In genomic region chr3:88137821-88138220, GRCm38 (mm10) we compare ENCODE assay signal across 8 mouse cellular contexts. TPM values are rescaled to one million over a fixed set of nuclear protein-coding genes. Genes with fewer than 3 reads are reported as not detected.
DNase-seq lines count a peak whose midpoint lies in the region; ATAC-seq and TF ChIP-seq lines count a peak whose summit lies in the region.
"Had no signal": no experiment of that assay in that cellular context is flagged by ENCODE, and none has a peak within 500 bp of the region (broad histone marks: within the 10 kb centered on the region; RNA-seq: fewer than 3 reads in every experiment).

No protein-coding gene starts in this region.

- no peaks in the 10 kb centered on the region for H3K36me3 ChIP-seq in neural tube, embryonic 11.5 days (ENCODE audit: control insufficient read depth, insufficient read depth, low read length)
- no peaks in the 10 kb centered on the region for H3K36me3 ChIP-seq in embryonic facial prominence, embryonic 11.5 days (replicated peaks; ENCODE audit: control insufficient read depth, insufficient read depth, low read depth, low read length)
- no peaks in the 10 kb centered on the region for H3K36me3 ChIP-seq in intestine, embryonic 15.5 days
- H3K36me3 ChIP-seq in myocyte (ENCODE audit: control insufficient read depth, insufficient read depth): no peaks in the 10 kb centered on the region

- H3K4me2 ChIP-seq in neural tube, embryonic 11.5 days (ENCODE audit: low read depth): peak overlapping the region; percentile 98
- peak overlapping the region; percentile 59 for H3K4me2 ChIP-seq in embryonic facial prominence, embryonic 11.5 days (ENCODE audit: low read depth, low read length)
- H3K4me2 ChIP-seq in intestine, embryonic 15.5 days (replicated peaks): peak overlapping the region; percentile 93
- peak overlapping the region; percentile 96 for H3K4me2 ChIP-seq in myocyte (ENCODE audit: low read depth)

- TF ChIP-seq POLR2A in myocyte (IDR thresholded peaks at IDR 0.05; ENCODE audit: insufficient read length, low read depth): no peak

- 0 out of 2 replicates have a peak overlapping the region, but pooled peaks have one; percentile 35 for H3K27ac ChIP-seq in neural tube, embryonic 11.5 days (ENCODE audit: low read depth, low read length)
- H3K27ac ChIP-seq in embryonic facial prominence, embryonic 11.5 days (replicated peaks; ENCODE audit: low read depth, low read length): peak overlapping the region; percentile 30
- peak overlapping the region; percentile 100 for H3K27ac ChIP-seq in intestine, embryonic 15.5 days

- no peak for ATAC-seq in neural tube, embryonic 11.5 days (ENCODE audit: insufficient read depth, low FRiP score, low TSS enrichment)
- no peak for ATAC-seq in embryonic facial prominence, embryonic 11.5 days (replicated peaks; ENCODE audit: insufficient number of reproducible peaks, low FRiP score, low TSS enrichment, low read depth)
- ATAC-seq in intestine, embryonic 15.5 days: no peak

- H3K4me1 ChIP-seq in neural tube, embryonic 11.5 days (ENCODE audit: control insufficient read depth, insufficient read depth, low read length): peaks cover 10% of the 10 kb centered on the region
- no peaks in the 10 kb centered on the region for H3K4me1 ChIP-seq in embryonic facial prominence, embryonic 11.5 days (ENCODE audit: control insufficient read depth, insufficient read depth, low read length)
- peaks cover 36% of the 10 kb centered on the region for H3K4me1 ChIP-seq in intestine, embryonic 15.5 days (replicated peaks)

- peak overlapping the region; percentile 50 for H3K9ac ChIP-seq in neural tube, embryonic 11.5 days (ENCODE audit: low read length)
- H3K9ac ChIP-seq in embryonic facial prominence, embryonic 11.5 days (replicated peaks; ENCODE audit: low read length): peak overlapping the region; percentile 60
- H3K9ac ChIP-seq in intestine, embryonic 15.5 days: peak overlapping the region; percentile 63

- H3K79me2 ChIP-seq in myocyte (ENCODE audit: control insufficient read depth, insufficient read depth): peaks cover under 1% of the 10 kb centered on the region

- 16% methylated on average over 3 of the region's 3 CpGs for WGBS in neural tube, embryonic 11.5 days
- WGBS in embryonic facial prominence, embryonic 11.5 days: 13% methylated on average over 3 of the region's 3 CpGs
- WGBS in intestine, embryonic 15.5 days: 14% methylated on average over 3 of the region's 3 CpGs

- H3K4me3 ChIP-seq in neural tube, embryonic 11.5 days (ENCODE audit: low read depth, low read length): peak overlapping the region; percentile 54
- H3K4me3 ChIP-seq in embryonic facial prominence, embryonic 11.5 days (ENCODE audit: low read depth, low read length): peak overlapping the region; percentile 57
- H3K4me3 ChIP-seq in intestine, embryonic 15.5 days (replicated peaks): peak overlapping the region; percentile 55
- H3K4me3 ChIP-seq in myocyte: peak overlapping the region; percentile 38

- no peak for DNase-seq in neural tube, embryonic 11.5 days (ENCODE audit: low spot score)
- DNase-seq in neural tube, embryonic 10.5 days (ENCODE audit: extremely low spot score, low spot score): no peak
- DNase-seq in embryonic facial prominence, embryonic 11.5 days (ENCODE audit: low spot score): peak; percentile 26
- no peak for DNase-seq in ovary, postnatal 14 days (ENCODE audit: low spot score)
- DNase-seq in gastrocnemius, adult 8-10 months (ENCODE audit: low spot score in 2 of 2): no peak

- no peaks in the 10 kb centered on the region for H3K9me3 ChIP-seq in neural tube, embryonic 11.5 days (ENCODE audit: control insufficient read depth, low read length)
- no peaks in the 10 kb centered on the region for H3K9me3 ChIP-seq in embryonic facial prominence, embryonic 11.5 days (replicated peaks; ENCODE audit: control insufficient read depth, low read length)
- H3K9me3 ChIP-seq in intestine, embryonic 15.5 days: no peaks in the 10 kb centered on the region

- peaks cover 15% of the 10 kb centered on the region for H3K27me3 ChIP-seq in neural tube, embryonic 11.5 days (ENCODE audit: control insufficient read depth, insufficient read depth, low read length)
- no peaks in the 10 kb centered on the region for H3K27me3 ChIP-seq in embryonic facial prominence, embryonic 11.5 days (ENCODE audit: control insufficient read depth, insufficient read depth, low read length)
- H3K27me3 ChIP-seq in intestine, embryonic 15.5 days (replicated peaks): no peaks in the 10 kb centered on the region
- no peaks in the 10 kb centered on the region for H3K27me3 ChIP-seq in myocyte (ENCODE audit: control insufficient read depth, insufficient read depth, insufficient read length)

- H3ac ChIP-seq in myocyte (ENCODE audit: control insufficient read depth, insufficient read length): no peak overlapping the region

TF ChIP-seq in myocyte, 11 proteins besides CTCF, POLR2A, EP300 and RAD21:
- TF ChIP-seq USF1 (IDR thresholded peaks at IDR 0.05; ENCODE audit: low read depth) (no peak), TCF12 (IDR thresholded peaks at IDR 0.05; ENCODE audit: insufficient read depth, poor library complexity, severe bottlenecking) (no peak), POLR2AphosphoS2 (IDR thresholded peaks at IDR 0.05; ENCODE audit: insufficient read length, low read depth) (no peak), E2F4 (IDR thresholded peaks at IDR 0.05; ENCODE audit: insufficient read depth) (no peak), SRF (IDR thresholded peaks at IDR 0.05; ENCODE audit: control insufficient read depth, insufficient read length, low read depth) (no peak), MAX (IDR thresholded peaks at IDR 0.05; ENCODE audit: low read depth) (no peak), TCF3 (IDR thresholded peaks at IDR 0.05; ENCODE audit: insufficient read length, low read depth) (no peak), CEBPB (IDR thresholded peaks at IDR 0.05; ENCODE audit: insufficient read depth, poor library complexity, severe bottlenecking) (no peak), REST (IDR thresholded peaks at IDR 0.05; ENCODE audit: insufficient read depth, insufficient read length) (no peak), MYOD1 (IDR thresholded peaks at IDR 0.05; ENCODE audit: control insufficient read depth in 1 of 3, insufficient read length in 2 of 3, low read depth in 2 of 3) (no peak), MYOG (IDR thresholded peaks at IDR 0.05; ENCODE audit: control insufficient read depth in 1 of 3, insufficient read depth in 1 of 3, insufficient read length in 2 of 3, low read depth in 2 of 3) (no peak)
TF ChIP-seq in myocyte: peak in this region for 0.

RNA-seq across cellular contexts. Expression of gene Mef2d, which starts 4.4 kb away (rescaled TPM):
- polyA plus RNA-seq in neural tube, embryonic 11.5 days (2014; fragmentation: Nextera tagmentation; extraction: Ambion mirVana): 16.6 and 18.1 TPM in 2 replicates
- 11.5 and 12.5 TPM in 2 replicates for polyA plus RNA-seq in embryonic facial prominence, embryonic 11.5 days (2014; fragmentation: Nextera tagmentation; extraction: Ambion mirVana)
- polyA plus RNA-seq in intestine, embryonic 15.5 days (2015; fragmentation: Nextera tagmentation; extraction: Ambion mirVana): 19.7 and 20.8 TPM in 2 replicates
- 121 TPM for polyA plus RNA-seq in myocyte (2012; fragmentation: generic; extraction: Trizol)
- 100 to 1,000 TPM; 164 to 186 (median 172) TPM for total RNA-seq in gastrocnemius, adult 8-10 months (2022)

RNA-seq across cellular contexts. Expression of gene Iqgap3, which starts 56.0 kb away (rescaled TPM):
- 15.9 and 17.8 TPM in 2 replicates for polyA plus RNA-seq in neural tube, embryonic 11.5 days (2014; fragmentation: Nextera tagmentation; extraction: Ambion mirVana)
- 17.8 and 18.1 TPM in 2 replicates for polyA plus RNA-seq in embryonic facial prominence, embryonic 11.5 days (2014; fragmentation: Nextera tagmentation; extraction: Ambion mirVana)
- polyA plus RNA-seq in intestine, embryonic 15.5 days (2015; fragmentation: Nextera tagmentation; extraction: Ambion mirVana): 16.7 and 17.0 TPM in 2 replicates
- 13.6 TPM for polyA plus RNA-seq in myocyte (2012; fragmentation: generic; extraction: Trizol)
- total RNA-seq in gastrocnemius, adult 8-10 months (2022): under 1 TPM; 0.08 to 0.39 (median 0.12) TPM

RNA-seq across cellular contexts. Expression of gene Ttc24, which starts 59.7 kb away (rescaled TPM):
- not detected in 2 replicates for polyA plus RNA-seq in neural tube, embryonic 11.5 days (2014; fragmentation: Nextera tagmentation; extraction: Ambion mirVana)
- 0.08 and 0.11 TPM in 2 replicates for polyA plus RNA-seq in embryonic facial prominence, embryonic 11.5 days (2014; fragmentation: Nextera tagmentation; extraction: Ambion mirVana)
- not detected in 2 replicates for polyA plus RNA-seq in intestine, embryonic 15.5 days (2015; fragmentation: Nextera tagmentation; extraction: Ambion mirVana)
- not detected for polyA plus RNA-seq in myocyte (2012; fragmentation: generic; extraction: Trizol)
- total RNA-seq in gastrocnemius, adult 8-10 months (2022): not detected
- total RNA-seq: hematopoietic stem cell, adult 5-6 weeks had no signal

Comparison
In these comparisons a context has a peak if more than half of its experiments do, and no peak if none do; other contexts are left out.
1. H3K27ac ChIP-seq: peak in every context shown above with its lines; median percentile 100 in intestine, embryonic 15.5 days; 35 in neural tube, embryonic 11.5 days; 30 in embryonic facial prominence, embryonic 11.5 days.